Mouse (Mus musculus): Measurements from ENCODE around the gene Hist1h4j.

- no peak for TF ChIP-seq CTCF (IDR thresholded peaks at IDR 0.05; ENCODE audit: borderline replicate concordance, insufficient read depth, low read depth, low read length)
- no peak for TF ChIP-seq POLR2A (IDR thresholded peaks at IDR 0.05; ENCODE audit: borderline replicate concordance, insufficient read depth, low read length)
Measured at GRCm38 (mm10) chr13:21783734-21784161, 48.9 kb downstream of the Hist1h4j start.

Data from cerebellum, adult 2 months (tissue).